Mouse (Mus musculus) erythroblast, embryonic 14.5 days (primary cell): ENCODE data around the gene Shc4.

Experiments
- GATA1 ChIP-seq: IDR thresholded peaks from 2 replicates; pipeline ENCODE4 v1.6.1; 2012; ENCODE audit warnings: low read length, inconsistent platforms, mixed read lengths
- TAL1 ChIP-seq: IDR thresholded peaks from 3 replicates; pipeline ENCODE4 v1.6.1; 2012; ENCODE audit warnings: low read length, inconsistent platforms, mixed read lengths

DNA sequence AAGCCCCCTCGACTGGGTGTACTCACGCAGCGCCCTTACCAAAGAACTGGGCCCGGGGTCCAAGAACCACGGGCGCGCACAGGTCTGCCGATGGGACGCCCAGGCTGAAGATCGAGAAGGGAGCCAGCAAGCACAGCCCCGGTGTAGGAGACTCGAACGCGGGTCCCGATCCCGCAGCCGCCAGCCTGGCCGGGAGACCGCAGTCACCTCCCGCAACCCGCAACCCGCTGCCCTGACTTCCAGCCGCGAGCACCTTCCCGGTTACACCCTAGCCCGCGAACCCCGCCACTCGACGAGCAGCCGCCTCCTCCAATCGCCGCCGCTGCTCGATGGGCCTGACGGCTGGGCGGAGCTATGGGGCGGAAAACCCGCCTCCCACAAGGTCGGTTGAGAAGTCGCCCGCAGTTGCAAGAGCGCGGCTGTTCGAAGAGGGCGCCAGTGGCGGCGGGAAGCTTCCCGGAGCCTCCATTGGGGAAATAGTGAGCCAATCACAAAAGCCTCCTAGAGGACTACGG, 99.1 kb downstream of the Shc4 start, which contains the start of gene Cep152:
- no peak for TF ChIP-seq GATA1
- TF ChIP-seq TAL1: no peak
